Mouse (Mus musculus) intestine, embryonic 14.5 days (tissue): ENCODE measurements around the gene Il22ra1. TPM values are rescaled to one million over a fixed set of nuclear protein-coding genes. Genes with fewer than 3 reads are reported as not detected.

Experiments
- ATAC-seq: fragments of 200-750 bp; cut with Nextera tagmentation; replicated peaks from 2 replicates; pipeline ENCODE4 v1.8.0; 2017; ENCODE audit warnings: low read depth, moderate number of reproducible peaks, moderate TSS enrichment, moderate library complexity; ENCODE audit not compliant: low FRiP score, low TSS enrichment
- DNase-seq: peaks from one replicate; pipeline ENCODE4 v3.0.0-alpha.2; 2018; ENCODE audit warnings: low spot score
- H3K27ac ChIP-seq: fragments of 300-500 bp; sonication (generic); 2 replicates; pipeline ENCODE4 v1.5.1; 2014; ENCODE audit warnings: low read depth, mild to moderate bottlenecking, control low read depth
- H3K27me3 ChIP-seq: fragments of 300-500 bp; sonication (generic); replicated peaks from 2 replicates; pipeline ENCODE4 v1.6.1; 2014; ENCODE audit warnings: low read length, control low read depth; ENCODE audit not compliant: control insufficient read depth, insufficient read depth
- H3K36me3 ChIP-seq: fragments of 300-500 bp; sonication (generic); 2 replicates; pipeline ENCODE4 v1.6.1; 2014; ENCODE audit warnings: low read length, control low read depth; ENCODE audit not compliant: control insufficient read depth, insufficient read depth
- H3K4me1 ChIP-seq: fragments of 300-500 bp; sonication (generic); replicated peaks from 2 replicates; pipeline ENCODE4 v1.6.1; 2014; ENCODE audit warnings: low read length, control low read depth, mixed read lengths; ENCODE audit not compliant: control insufficient read depth, insufficient read depth
- H3K4me2 ChIP-seq: fragments of 300-500 bp; sonication (generic); 2 replicates; pipeline ENCODE4 v1.6.1; 2014; ENCODE audit warnings: low read length
- H3K4me3 ChIP-seq: fragments of 300-500 bp; sonication (generic); 2 replicates; pipeline ENCODE4 v1.5.1; 2014; ENCODE audit warnings: low read depth, low read length, control low read depth, mixed read lengths
- H3K9ac ChIP-seq: fragments of 300-500 bp; sonication (generic); 2 replicates; pipeline ENCODE4 v1.6.1; 2014; ENCODE audit warnings: mild to moderate bottlenecking, low read length
- H3K9me3 ChIP-seq: fragments of 300-500 bp; sonication (generic); 2 replicates; pipeline ENCODE4 v1.6.1; 2016; ENCODE audit warnings: low read length, control low read depth; ENCODE audit not compliant: control insufficient read depth
- WGBS: fragments of 180-500 bp; shearing (Covaris S2); extraction: QIAGEN DNeasy Blood & Tissue Kit; methylation state at CpG from one replicate; pipeline ENCODE4 v1.1.7; 2014; 5-methylcytosine and 5-hydroxymethylcytosine counted together
- polyA plus RNA-seq: library from polyadenylated mRNA; unstranded; fragments of >200 nt; fragmentation: Nextera tagmentation; extraction: Ambion mirVana; gene quantifications from 2 replicates; pipeline ENCODE4 v1.2.1, GENCODE M21; 2014

Gene Il22ra1
- polyA plus RNA-seq, 1 experiment from 2014 or later = 3.8 TPM

DNA sequence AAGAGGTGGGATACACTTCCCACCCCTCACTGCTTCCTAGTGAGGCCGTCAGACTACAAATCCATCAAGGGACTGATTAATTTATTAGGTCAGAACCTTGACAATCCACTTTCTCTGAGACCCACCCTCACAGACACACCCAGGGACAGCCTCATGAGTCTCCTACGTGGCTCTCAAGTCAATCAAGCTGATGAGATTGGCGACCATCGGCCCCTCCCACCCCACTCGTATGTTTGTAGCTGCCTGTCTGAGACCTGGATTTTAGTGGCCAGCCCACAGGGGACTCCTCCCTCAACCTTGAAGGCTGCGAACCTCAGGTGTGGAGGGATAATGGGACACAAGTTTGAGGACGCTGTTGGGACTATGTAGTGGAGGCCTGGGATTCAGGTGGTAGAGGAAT is 11.2 kb downstream of the Il22ra1 start:
- peak; percentile 40; the same call in 1 of the 2 replicates for ATAC-seq
- Histone ChIP-seq H3K27ac (0 out of 2 replicates have a peak overlapping the region, but pooled peaks have one; percentile 27), H3K4me1 (peaks cover 14% of the 10 kb centered on the region), H3K4me2 (no peak overlapping the region), H3K27me3 (no peaks in the 10 kb centered on the region; the same call in 1 of the 2 replicates), H3K9me3 (peaks cover 9% of the 10 kb centered on the region; the same call in 1 of the 2 replicates), H3K9ac (no peak overlapping the region), H3K36me3 (peaks cover 5% of the 10 kb centered on the region; the same call in 1 of the 2 replicates), H3K4me3 (no peak overlapping the region)
- 57% methylated on average over 7 of the region's 7 CpGs for WGBS
- DNase-seq = no peak

DNA sequence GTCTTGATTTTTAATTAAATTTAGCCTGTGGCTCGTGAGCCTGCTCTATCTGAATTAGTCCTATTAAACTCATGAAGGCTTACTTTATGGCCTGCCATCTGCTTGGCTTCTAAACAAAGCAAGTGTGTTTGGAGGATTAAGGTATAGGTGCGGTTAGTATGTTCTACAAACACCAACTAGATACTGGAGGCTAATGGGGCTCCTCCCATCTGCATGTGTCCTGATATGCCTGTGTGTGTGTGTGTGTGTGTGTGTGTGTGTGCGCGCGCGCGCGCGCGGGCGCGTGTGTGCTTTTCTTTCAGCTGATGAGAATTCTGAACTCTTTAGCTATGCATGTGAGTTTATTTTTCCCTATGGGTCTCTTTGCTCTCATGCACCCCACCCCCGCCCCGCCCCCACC is 11.7 kb downstream of the Il22ra1 start:
- no peak for ATAC-seq
- WGBS = 78% methylated on average over 14 of the region's 14 CpGs
- H3K9me3 ChIP-seq = peaks cover 4% of the 10 kb centered on the region; the same call in 1 of the 2 replicates

DNA sequence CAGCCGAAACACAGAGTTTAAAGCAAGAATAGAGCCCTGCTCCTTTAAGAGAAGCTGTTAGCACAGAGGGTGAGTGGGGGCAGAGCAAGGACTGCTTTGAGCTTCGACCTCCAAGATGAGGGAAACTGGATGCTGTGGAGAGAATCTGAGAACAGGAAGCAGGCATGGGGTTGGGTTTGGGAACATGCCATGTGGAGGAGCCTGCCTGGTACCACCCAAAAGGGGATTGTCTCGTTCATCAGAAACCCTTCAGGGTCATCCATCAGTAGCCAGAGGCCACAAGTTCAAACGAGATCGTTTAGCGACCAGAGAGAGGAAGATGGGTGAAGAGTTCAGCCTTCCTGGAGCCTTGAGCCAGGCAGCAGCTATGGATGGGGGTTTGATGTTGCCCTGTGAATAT is 15.5 kb downstream of the Il22ra1 start:
- Histone ChIP-seq H3K27ac (no peak overlapping the region), H3K4me1 (peaks cover 18% of the 10 kb centered on the region), H3K27me3 (peaks cover 3% of the 10 kb centered on the region; the same call in 1 of the 2 replicates), H3K4me3 (no peak overlapping the region), H3K4me2 (no peak overlapping the region), H3K9me3 (no peaks in the 10 kb centered on the region), H3K9ac (no peak overlapping the region), H3K36me3 (no peaks in the 10 kb centered on the region)
- 20% methylated on average over 6 of the region's 6 CpGs for WGBS
- no peak for DNase-seq
- no peak for ATAC-seq

More for the DNA sequence above, 11.7 kb downstream of the Il22ra1 start:
- Histone ChIP-seq H3K4me3 (no peak overlapping the region), H3K9ac (no peak overlapping the region), H3K27ac (no peak overlapping the region), H3K4me1 (peaks cover 19% of the 10 kb centered on the region), H3K4me2 (no peak overlapping the region), H3K36me3 (peaks cover 3% of the 10 kb centered on the region; the same call in 1 of the 2 replicates), H3K27me3 (no peaks in the 10 kb centered on the region; the same call in 1 of the 2 replicates)
- no peak for DNase-seq

DNA sequence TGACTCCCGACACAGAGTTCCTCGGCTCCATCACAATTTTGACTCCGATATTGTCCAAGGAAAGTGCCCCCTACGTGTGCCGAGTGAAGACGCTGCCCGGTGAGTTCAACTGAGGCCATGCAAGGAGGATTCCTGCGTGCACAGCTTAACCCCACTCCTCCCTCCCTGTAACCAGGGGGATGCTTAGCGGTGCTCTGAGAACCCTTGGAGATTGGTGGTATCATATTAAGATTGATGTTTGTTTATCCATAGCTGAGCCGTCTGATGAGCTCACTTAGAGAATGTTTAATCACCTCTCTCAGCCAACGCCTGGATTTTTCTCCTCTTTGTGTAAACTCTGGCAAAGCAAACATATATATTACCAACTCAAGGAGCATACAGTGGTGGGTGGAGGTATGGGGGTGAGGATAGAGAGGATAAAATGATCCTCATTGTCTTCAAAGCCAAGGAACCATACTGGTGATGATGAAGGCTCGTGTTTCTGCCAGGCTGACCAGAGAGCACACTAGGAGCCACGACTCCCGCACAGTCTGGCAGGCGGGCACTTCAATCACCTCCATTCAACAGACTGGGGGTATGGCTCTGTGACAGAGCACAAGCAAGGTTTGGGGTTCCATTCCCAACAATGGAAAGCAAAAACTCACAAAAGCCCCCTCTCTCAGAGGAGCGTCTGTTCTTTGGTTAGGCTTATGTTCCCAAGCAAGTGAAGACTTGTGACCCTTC is 16.9 kb downstream of the Il22ra1 start:
- no peak overlapping the region for H3K9ac ChIP-seq
- WGBS = 15% methylated on average over 16 of the region's 16 CpGs
- H3K4me2 ChIP-seq = no peak overlapping the region
- H3K9me3 ChIP-seq = no peaks in the 10 kb centered on the region
- H3K4me1 ChIP-seq = peaks cover 18% of the 10 kb centered on the region
- DNase-seq (no peak), ATAC-seq (peak; percentile 46; the same call in 1 of the 2 replicates)
- no peaks in the 10 kb centered on the region for H3K36me3 ChIP-seq
- H3K27me3 ChIP-seq = peaks cover 3% of the 10 kb centered on the region; the same call in 1 of the 2 replicates
- no peak overlapping the region; the same call in 1 of the 2 replicates for H3K27ac ChIP-seq
- no peak overlapping the region for H3K4me3 ChIP-seq

DNA sequence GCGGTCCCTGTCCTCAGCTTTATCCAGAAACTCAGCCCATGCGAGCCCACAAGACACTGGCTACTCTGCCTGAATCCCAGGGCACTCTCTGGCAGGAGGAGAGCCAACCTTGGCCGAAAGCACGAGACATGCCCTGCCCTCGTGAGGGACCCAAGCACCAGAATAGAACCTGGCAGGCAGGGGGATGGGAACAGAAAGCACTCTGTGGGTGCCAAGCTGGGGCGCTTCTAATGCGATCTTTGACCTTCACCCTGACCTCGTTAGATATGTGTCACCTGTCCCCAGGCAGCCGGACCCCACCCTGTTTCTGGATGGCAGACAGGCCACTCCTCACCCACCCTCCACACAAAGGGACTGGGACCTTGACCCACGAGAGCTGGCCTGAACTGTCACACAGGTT is 17.6 kb downstream of the Il22ra1 start:
- WGBS = 69% methylated on average over 10 of the region's 10 CpGs
- Histone ChIP-seq H3K9ac (no peak overlapping the region), H3K4me1 (peaks cover 18% of the 10 kb centered on the region), H3K27me3 (peaks cover 3% of the 10 kb centered on the region; the same call in 1 of the 2 replicates), H3K27ac (no peak overlapping the region), H3K9me3 (no peaks in the 10 kb centered on the region), H3K4me2 (no peak overlapping the region), H3K36me3 (no peaks in the 10 kb centered on the region), H3K4me3 (no peak overlapping the region)
- DNase-seq (no peak), ATAC-seq (no peak)

DNA sequence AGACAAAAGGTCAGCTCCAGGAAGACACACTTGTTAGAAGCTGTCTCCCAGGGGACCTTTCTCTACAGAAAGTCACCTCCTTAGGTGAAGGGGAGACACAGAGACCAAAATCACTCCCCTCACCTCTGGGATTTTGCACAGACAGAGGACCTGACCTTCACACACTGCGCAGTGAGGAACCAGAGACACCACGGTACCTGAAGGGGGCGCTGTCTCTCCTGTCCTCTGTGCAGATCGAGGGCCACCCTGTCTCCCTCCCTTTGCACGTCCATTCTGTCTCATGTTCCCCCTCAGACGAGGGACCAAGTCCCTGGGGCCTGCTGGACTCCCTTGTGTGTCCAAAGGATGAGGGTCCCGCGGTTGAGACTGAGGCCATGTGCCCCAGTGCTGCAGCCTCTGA is 22.9 kb downstream of the Il22ra1 start:
- H3K4me3 ChIP-seq = no peak overlapping the region
- no peaks in the 10 kb centered on the region for H3K36me3 ChIP-seq
- no peak overlapping the region for H3K27ac ChIP-seq
- peaks cover 6% of the 10 kb centered on the region; the same call in 1 of the 2 replicates for H3K9me3 ChIP-seq
- H3K9ac ChIP-seq = no peak overlapping the region
- 80% methylated on average over 8 of the region's 8 CpGs for WGBS
- 0 out of 2 replicates have a peak, but pooled peaks cover 3% of the 10 kb centered on the region for H3K27me3 ChIP-seq
- DNase-seq (no peak), ATAC-seq (no peak)
- no peaks in the 10 kb centered on the region for H3K4me1 ChIP-seq
- H3K4me2 ChIP-seq = no peak overlapping the region

DNA sequence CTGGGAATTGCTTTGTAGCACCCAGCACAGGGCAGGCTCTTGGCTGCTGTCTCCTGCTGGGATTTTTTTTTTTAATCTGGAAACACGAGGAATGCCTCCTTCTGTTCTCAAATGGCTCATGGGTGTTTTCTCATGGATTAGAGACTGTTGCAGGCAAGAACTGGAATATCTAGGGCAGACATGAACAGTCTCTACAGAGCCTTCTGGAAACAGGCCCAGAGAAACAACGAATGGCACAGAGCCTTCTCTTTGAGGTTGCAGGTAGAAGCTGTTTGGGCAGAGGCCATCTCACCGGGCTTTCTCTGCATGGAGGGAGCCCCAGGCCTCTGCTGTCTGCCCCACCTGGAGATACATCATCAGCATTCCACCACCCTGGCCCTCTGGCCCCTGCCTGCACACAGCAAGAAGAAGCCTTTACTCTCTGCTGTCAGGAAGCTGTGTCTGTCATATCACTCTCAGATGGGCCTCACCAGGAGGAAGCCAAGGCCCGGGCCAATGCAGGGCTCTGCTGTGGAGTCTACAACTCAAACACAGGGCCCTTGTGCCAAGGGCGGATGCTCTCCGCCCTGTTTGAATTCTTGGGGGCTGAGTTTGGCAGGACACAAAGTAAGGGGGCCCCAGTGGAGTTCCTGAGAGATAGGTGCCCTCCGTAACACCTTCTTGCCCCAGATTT is 24.3 kb downstream of the Il22ra1 start:
- peaks cover 6% of the 10 kb centered on the region; the same call in 1 of the 2 replicates for H3K9me3 ChIP-seq
- no peak overlapping the region for H3K9ac ChIP-seq
- H3K4me2 ChIP-seq = no peak overlapping the region
- H3K27ac ChIP-seq = peak overlapping the region; percentile 66
- H3K27me3 ChIP-seq = no peaks in the 10 kb centered on the region
- H3K4me3 ChIP-seq = no peak overlapping the region
- no peaks in the 10 kb centered on the region for H3K36me3 ChIP-seq
- ATAC-seq (peak; percentile 65), DNase-seq (no peak)
- 61% methylated on average over 7 of the region's 7 CpGs for WGBS
- H3K4me1 ChIP-seq = no peaks in the 10 kb centered on the region

DNA sequence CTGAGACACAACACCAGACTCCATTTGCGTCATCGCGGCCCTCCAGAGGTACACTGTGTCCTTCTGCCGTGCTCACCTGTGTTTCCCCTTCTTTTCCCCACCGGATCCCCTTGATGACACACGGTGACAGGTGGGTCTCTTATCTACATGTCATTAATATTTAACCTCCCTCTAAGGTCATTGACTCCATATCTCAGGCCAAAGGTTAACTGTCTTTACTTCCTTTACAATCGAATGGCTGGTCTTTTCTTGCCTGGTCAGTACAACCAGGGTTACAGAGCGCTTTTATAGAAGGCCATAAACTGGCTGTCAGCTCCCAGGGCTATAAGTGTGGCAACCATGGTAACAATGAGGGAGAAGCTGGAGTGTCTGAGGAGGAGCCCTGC is 24.8 kb downstream of the Il22ra1 start:
- H3K36me3 ChIP-seq = no peaks in the 10 kb centered on the region
- 59% methylated on average over 8 of the region's 8 CpGs for WGBS
- H3K9me3 ChIP-seq = peaks cover 6% of the 10 kb centered on the region; the same call in 1 of the 2 replicates
- ATAC-seq = peak; percentile 86
- no peak overlapping the region for H3K9ac ChIP-seq
- peak overlapping the region; percentile 66; the same call in 1 of the 2 replicates for H3K27ac ChIP-seq
- H3K4me2 ChIP-seq = no peak overlapping the region
- H3K27me3 ChIP-seq = no peaks in the 10 kb centered on the region
- DNase-seq = no peak
- H3K4me3 ChIP-seq = no peak overlapping the region
- no peaks in the 10 kb centered on the region for H3K4me1 ChIP-seq
